Mouse (Mus musculus) common myeloid progenitor, adult 5-6 weeks (primary cell): ENCODE results near the gene Grip1. TPM values are rescaled to one million over a fixed set of nuclear protein-coding genes. Genes with fewer than 3 reads are reported as not detected.

Source experiments
- ATAC-seq: replicated peaks from 2 replicates; pipeline ENCODE4 v1.8.0; 2016; ENCODE audit warnings: low read depth, mild to moderate bottlenecking, moderate TSS enrichment, inconsistent platforms; ENCODE audit not compliant: poor library complexity, severe bottlenecking
- total RNA-seq: library from RNA; stranded (forward); fragments of 200-1000, 187-1606 nt; gene quantifications from 2 replicates; pipeline ENCODE4 v1.2.3, GENCODE M21; 2017

Gene Grip1
- total RNA-seq, 1 experiment from 2014 or later, result not detected

DNA sequence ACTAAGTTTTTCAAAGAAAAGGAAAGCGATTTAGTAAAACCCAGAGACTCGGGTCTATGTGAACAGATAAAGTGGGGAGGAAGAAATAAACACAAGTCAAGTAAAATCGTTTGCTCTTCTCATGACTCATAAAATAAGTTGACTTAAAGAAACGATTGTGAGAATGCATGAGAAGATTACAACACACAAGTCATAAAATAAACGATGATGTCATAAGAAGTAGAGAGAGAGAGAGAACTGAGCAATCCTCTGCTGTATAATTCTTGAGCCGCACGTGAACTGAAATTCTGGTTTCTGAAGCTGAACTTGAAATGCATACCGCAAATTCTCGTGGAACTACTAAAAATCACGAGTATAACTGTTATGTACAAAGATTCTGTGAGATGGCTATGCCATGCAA lies 95.1 kb downstream of the Grip1 start:
- ATAC-seq, result no peak

DNA sequence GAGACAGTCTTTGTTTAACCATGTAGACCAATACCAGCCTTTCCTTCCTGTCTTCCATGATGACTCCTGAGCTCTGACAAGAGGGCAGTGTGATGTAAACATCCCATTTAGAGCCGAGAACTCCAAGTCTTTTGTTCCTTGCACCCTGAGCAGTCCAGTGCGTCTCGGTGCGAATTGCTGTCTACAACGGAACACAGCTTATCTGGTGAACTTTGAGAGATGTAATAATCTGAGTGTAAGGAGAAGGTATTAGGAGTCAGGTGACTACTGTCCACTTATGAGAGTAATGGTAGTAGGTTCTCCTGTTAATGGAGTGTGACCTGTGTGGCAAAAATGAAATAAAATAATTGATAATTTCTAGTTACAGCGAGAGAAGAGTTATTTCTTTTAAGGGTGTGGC lies 97.0 kb downstream of the Grip1 start:
- ATAC-seq, result no peak

- no peak for ATAC-seq
Measured at GRCm38 (mm10) chr10:119556346-119556745, 102.7 kb downstream of the Grip1 start.

- ATAC-seq, result no peak
Measured at GRCm38 (mm10) chr10:119558432-119558831, 104.8 kb downstream of the Grip1 start.

DNA sequence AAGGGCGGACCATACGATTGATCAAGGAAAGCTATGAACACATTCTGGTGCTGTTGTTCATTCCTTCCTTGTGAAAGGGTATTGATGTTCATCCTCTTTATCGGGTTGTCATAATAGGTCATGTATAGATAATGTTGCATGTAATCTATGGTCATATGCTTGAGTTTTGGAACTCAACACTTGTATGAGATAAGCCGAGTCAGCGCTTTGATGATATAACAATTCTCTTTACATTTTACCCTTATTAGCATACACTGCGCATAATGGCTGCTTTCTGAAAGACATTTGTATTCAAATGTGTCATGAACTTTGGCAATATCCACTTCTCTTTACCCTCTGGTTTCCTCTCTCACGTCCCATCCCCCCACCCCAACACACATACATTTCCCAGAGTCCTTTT lies 111.2 kb downstream of the Grip1 start:
- no peak for ATAC-seq

GRCm38 (mm10) chr10:119573134-119573533 lies 119.5 kb downstream of the Grip1 start:
- ATAC-seq, result no peak

GRCm38 (mm10) chr10:119575780-119576179 lies 122.2 kb downstream of the Grip1 start:
- no peak for ATAC-seq

DNA sequence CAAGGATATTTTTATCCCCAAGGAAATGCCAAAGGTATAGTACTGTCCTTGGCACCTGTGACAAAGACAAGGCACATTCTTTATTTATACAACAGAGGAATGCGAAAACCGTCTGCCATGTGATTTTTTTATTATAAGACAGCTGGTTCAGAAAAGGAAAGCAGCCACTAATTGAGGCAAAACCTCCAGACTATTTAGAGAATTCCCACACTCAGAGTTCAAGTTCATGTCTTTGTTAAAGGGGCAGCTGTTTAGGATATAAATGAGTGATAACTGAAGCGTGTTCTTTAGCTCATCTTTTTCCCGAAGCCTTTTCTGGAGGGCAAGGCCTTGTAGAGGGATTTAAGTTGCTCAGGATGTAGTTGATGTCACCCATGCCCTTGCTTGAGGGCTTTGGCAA lies 126.4 kb downstream of the Grip1 start:
- ATAC-seq, result no peak

DNA sequence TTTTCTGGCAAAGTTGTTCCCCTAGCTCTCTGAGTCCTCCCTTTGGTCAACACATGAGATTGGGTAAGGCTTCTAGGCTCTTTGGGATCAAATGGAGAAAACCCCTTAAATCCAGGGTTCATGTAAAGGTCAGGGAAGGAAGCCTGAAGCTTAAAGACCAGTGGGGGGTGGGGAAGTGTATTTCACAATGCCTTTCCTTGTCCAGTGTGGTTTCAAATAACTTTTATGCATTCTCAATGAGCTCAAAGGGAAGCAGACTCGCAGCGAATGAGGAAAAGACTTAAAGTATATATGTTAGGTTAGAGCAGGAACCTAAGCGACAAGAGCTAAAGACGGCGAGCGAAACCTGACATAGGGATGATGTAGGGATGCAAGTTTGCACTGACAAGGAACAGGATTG lies 131.0 kb downstream of the Grip1 start:
- ATAC-seq, result no peak

GRCm38 (mm10) chr10:119586976-119587375 lies 133.3 kb downstream of the Grip1 start:
- ATAC-seq, result no peak

DNA sequence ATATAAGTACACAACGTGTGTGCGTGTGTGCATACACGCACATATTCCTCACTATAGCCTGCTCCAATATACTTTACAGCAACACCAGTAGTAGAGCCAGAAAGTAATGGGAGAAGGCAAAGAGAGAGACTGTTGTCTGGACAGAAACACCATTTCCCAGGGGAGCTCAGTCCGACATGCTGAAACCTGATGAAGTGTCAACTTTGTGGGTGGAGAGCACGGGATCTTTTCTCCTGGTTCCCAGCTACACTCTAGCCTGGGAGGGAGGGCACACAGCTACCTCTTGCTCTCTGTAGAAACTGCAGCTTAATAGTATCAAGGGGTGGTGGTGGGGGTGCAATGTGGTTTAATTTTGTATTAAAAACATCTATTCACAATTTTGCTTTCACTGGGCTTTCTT lies 143.2 kb downstream of the Grip1 start:
- ATAC-seq, result no peak

DNA sequence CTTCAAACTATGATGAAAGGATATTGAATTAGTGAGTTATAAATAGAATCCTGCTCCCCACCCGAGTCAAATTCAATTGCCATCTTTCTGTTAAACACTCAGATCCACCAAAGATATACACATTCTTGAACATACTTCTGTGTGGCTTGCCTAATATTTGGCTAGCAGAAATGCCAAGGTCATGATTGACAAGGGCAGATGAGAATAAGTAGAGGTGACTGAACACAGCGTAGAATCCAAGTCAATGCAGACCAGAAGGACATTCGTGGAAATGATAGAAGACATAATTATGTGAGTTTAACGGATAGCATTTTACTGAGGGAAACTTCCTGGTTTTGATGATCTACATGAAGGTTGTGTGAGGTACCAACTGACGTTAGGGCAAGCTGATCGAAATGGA lies 153.9 kb downstream of the Grip1 start:
- no peak for ATAC-seq

GRCm38 (mm10) chr10:119608998-119609397 lies 155.4 kb downstream of the Grip1 start:
- no peak for ATAC-seq

- peak; percentile 87 for ATAC-seq
Measured at GRCm38 (mm10) chr10:119610279-119610895, 156.8 kb downstream of the Grip1 start.

GRCm38 (mm10) chr10:119612034-119612433 lies 158.4 kb downstream of the Grip1 start:
- no peak for ATAC-seq

- ATAC-seq, result peak; percentile 63
Measured at GRCm38 (mm10) chr10:119614726-119615125, 161.1 kb downstream of the Grip1 start.

DNA sequence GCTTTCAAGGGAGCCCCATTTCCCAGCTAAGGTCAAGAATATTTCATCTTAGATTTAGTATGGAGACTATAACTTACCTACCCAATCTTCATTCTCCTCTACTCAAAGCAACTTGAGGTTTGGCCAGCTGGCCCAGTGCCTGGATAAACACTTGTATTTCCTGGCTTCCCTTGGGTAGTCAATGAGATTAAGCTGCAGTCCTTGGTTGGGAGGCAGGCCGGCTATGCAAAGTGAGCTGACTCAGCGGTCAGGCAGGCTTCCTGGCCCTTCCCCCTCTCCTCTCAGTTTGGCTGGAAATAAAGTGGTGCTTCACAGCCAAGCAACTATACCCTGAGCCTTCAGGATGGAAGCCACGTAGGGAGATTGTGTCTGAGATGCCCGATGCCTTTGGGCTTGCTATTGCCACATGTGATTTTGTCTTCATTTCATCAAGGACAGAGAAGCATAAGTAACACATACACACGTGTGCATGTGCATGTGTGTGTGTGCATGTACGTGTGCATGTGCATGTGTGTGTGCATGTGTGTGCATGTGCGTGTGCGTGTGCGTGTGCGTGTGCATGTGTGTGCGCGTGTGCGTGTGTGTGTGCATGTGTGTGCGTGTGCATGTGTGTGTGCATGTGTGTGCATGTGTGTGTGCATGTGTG lies 161.7 kb downstream of the Grip1 start:
- peak; percentile 84 for ATAC-seq

DNA sequence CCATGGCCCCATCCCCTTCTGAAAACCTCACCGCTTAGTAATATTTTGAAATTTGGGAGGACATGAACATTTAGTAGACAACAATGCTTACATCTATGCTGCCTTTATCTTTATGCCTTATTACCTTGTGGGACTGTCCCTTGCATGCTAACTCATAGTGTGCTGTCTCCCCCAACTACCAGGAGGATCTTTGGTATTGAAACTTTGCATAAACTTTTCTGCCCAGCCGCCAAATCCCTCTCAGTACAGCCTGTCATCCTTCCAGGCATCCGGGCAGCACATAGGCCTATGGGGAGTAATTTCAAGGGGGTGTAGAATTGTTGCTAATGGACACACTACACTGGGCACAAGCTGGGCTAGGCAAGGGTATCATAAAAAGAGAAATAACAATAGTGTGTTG lies 162.4 kb downstream of the Grip1 start:
- no peak for ATAC-seq

- ATAC-seq, result no peak
Measured at GRCm38 (mm10) chr10:119628656-119629055, 175.0 kb downstream of the Grip1 start.

DNA sequence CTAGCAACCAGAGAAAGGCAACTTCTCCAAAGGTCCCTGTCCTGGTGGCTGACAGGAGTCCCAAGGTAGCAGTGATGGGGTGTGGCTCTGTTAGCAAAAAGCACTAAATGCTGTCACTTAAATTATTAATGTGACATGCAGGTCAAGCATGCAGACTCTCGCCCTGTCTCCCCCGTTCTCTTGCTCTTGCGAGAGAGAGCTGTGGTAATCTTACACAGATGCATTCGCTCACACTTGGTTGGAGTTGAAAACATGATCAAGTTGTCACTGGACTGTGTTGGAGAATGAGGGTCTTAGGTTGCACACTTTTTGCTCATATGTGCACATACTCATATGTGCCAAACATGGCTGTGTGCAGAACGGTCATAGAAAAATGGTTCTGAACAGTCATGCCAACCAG lies 176.8 kb downstream of the Grip1 start:
- no peak for ATAC-seq

- ATAC-seq, result no peak
Measured at GRCm38 (mm10) chr10:119631966-119632365, 178.3 kb downstream of the Grip1 start.

DNA sequence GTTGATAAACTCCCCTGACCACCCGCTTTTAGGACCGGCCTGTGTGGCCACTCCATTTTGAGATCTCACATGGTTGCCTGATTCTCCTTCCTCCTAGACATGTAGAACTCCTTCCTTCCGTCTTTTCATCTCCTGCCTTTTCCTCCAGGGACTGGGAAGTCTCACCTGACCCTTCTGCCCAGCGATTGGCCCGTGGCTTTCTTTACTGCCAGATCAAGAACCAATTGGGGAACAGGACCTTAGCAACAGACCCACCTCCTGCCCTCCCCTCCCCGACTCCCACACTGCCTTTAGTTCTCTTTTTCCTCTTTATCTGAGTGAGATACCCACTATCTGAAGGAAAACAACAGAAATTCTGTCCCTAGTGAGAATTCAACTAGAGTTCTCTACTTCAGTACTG lies 180.9 kb downstream of the Grip1 start:
- no peak for ATAC-seq
